Mouse (Mus musculus) intestine, embryonic 14.5 days (tissue): Measurements from ENCODE around the gene Tmem9b. TPM values are rescaled to one million over a fixed set of nuclear protein-coding genes. Genes with fewer than 3 reads are reported as not detected.

Experiments used
- ATAC-seq: fragments of 200-750 bp; cut with Nextera tagmentation; replicated peaks from 2 replicates; pipeline ENCODE4 v1.8.0; 2017; ENCODE audit warnings: low read depth, moderate number of reproducible peaks, moderate TSS enrichment, moderate library complexity; ENCODE audit not compliant: low FRiP score, low TSS enrichment
- DNase-seq: peaks from one replicate; pipeline ENCODE4 v3.0.0-alpha.2; 2018; ENCODE audit warnings: low spot score
- H3K27ac ChIP-seq: fragments of 300-500 bp; sonication (generic); 2 replicates; pipeline ENCODE4 v1.5.1; 2014; ENCODE audit warnings: low read depth, mild to moderate bottlenecking, control low read depth
- H3K27me3 ChIP-seq: fragments of 300-500 bp; sonication (generic); replicated peaks from 2 replicates; pipeline ENCODE4 v1.6.1; 2014; ENCODE audit warnings: low read length, control low read depth; ENCODE audit not compliant: control insufficient read depth, insufficient read depth
- H3K36me3 ChIP-seq: fragments of 300-500 bp; sonication (generic); 2 replicates; pipeline ENCODE4 v1.6.1; 2014; ENCODE audit warnings: low read length, control low read depth; ENCODE audit not compliant: control insufficient read depth, insufficient read depth
- H3K4me1 ChIP-seq: fragments of 300-500 bp; sonication (generic); replicated peaks from 2 replicates; pipeline ENCODE4 v1.6.1; 2014; ENCODE audit warnings: low read length, control low read depth, mixed read lengths; ENCODE audit not compliant: control insufficient read depth, insufficient read depth
- H3K4me2 ChIP-seq: fragments of 300-500 bp; sonication (generic); 2 replicates; pipeline ENCODE4 v1.6.1; 2014; ENCODE audit warnings: low read length
- H3K4me3 ChIP-seq: fragments of 300-500 bp; sonication (generic); 2 replicates; pipeline ENCODE4 v1.5.1; 2014; ENCODE audit warnings: low read depth, low read length, control low read depth, mixed read lengths
- H3K9ac ChIP-seq: fragments of 300-500 bp; sonication (generic); 2 replicates; pipeline ENCODE4 v1.6.1; 2014; ENCODE audit warnings: mild to moderate bottlenecking, low read length
- H3K9me3 ChIP-seq: fragments of 300-500 bp; sonication (generic); 2 replicates; pipeline ENCODE4 v1.6.1; 2016; ENCODE audit warnings: low read length, control low read depth; ENCODE audit not compliant: control insufficient read depth
- WGBS: fragments of 180-500 bp; shearing (Covaris S2); extraction: QIAGEN DNeasy Blood & Tissue Kit; methylation state at CpG from one replicate; pipeline ENCODE4 v1.1.7; 2014; 5-methylcytosine and 5-hydroxymethylcytosine counted together
- polyA plus RNA-seq: library from polyadenylated mRNA; unstranded; fragments of >200 nt; fragmentation: Nextera tagmentation; extraction: Ambion mirVana; gene quantifications from 2 replicates; pipeline ENCODE4 v1.2.1, GENCODE M21; 2014

The Tmem9b gene
- polyA plus RNA-seq, 1 experiment from 2014 or later, result 52.2 TPM

DNA sequence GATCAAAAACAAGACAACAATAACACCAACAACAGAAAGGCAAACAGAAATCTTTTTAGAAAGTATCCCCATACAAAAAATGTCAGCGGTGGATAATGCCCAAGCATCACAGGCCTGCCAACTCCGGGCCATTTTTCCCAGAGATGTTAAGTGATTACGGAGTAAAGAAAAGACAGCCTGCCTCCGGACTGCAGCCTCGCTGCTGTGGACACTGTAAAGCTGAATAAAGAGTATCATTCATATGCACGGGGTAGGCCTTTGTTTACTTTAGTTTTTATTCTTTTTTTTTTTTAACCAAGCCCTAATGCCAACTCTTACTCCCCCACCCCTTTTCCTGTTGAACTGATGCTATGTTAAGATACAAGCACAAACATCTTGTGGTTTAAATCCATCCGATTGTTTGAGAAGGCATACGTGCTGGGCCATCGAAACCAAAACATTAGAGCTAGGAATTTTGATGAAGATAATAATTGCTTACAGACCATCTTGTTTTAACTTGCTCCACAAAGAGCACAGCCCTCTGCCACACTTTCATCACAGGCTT, 66.0 kb downstream of the Tmem9b start:
- no peak overlapping the region for H3K4me2 ChIP-seq
- no peak overlapping the region for H3K27ac ChIP-seq
- H3K9ac ChIP-seq, result no peak overlapping the region
- H3K27me3 ChIP-seq, result no peaks in the 10 kb centered on the region
- WGBS, result 45% methylated on average over 9 of the region's 9 CpGs
- no peaks in the 10 kb centered on the region for H3K36me3 ChIP-seq
- no peaks in the 10 kb centered on the region for H3K9me3 ChIP-seq
- H3K4me1 ChIP-seq, result peaks cover 5% of the 10 kb centered on the region; the same call in 1 of the 2 replicates
- no peak overlapping the region for H3K4me3 ChIP-seq
- ATAC-seq (no peak), DNase-seq (no peak)

Other genes with a start within 250 kb of the Tmem9b start
- 0.15 TPM in 1 of 2 replicates, not detected in the other for gene Trim66, start 244.7 kb downstream of the Tmem9b start, polyA plus RNA-seq
- 164 and 177 TPM in 2 replicates for gene Rpl27a, start 233.7 kb downstream of the Tmem9b start, polyA plus RNA-seq
- gene St5, start 49.3 kb downstream of the Tmem9b start, polyA plus RNA-seq, result 68.7 and 70.7 TPM in 2 replicates
- 29.0 and 30.9 TPM in 2 replicates for gene Akip1, start 49.2 kb downstream of the Tmem9b start, polyA plus RNA-seq
- not detected in 2 replicates for gene BC051019, start 29.0 kb downstream of the Tmem9b start, polyA plus RNA-seq
- gene Ascl3, start 21.1 kb downstream of the Tmem9b start, polyA plus RNA-seq, result 0.46 TPM in 1 of 2 replicates, not detected in the other
- gene Nrip3, start 29.1 kb upstream of the Tmem9b start, polyA plus RNA-seq, result 0.30 and 0.55 TPM in 2 replicates
- gene Scube2, start 112.8 kb upstream of the Tmem9b start, polyA plus RNA-seq, result 1.6 and 1.7 TPM in 2 replicates
- gene Dennd5a, start 207.6 kb upstream of the Tmem9b start, polyA plus RNA-seq, result 42.6 and 46.6 TPM in 2 replicates
- 61.9 and 62.1 TPM in 2 replicates for gene Tmem41b, start 234.1 kb upstream of the Tmem9b start, polyA plus RNA-seq